Mouse (Mus musculus): ENCODE measurements around the gene 1700069L16Rik. TPM values are rescaled to one million over a fixed set of nuclear protein-coding genes. Genes with fewer than 3 reads are reported as not detected.

1700069L16Rik gene
- polyA plus RNA-seq, 1 experiment from 2014 or later: not detected

GRCm38 (mm10) chr5:113647141-113647540 is 77.4 kb downstream of the 1700069L16Rik start:
- H3K4me3 ChIP-seq: no peak overlapping the region
- 91% methylated on average over 8 of the region's 8 CpGs for WGBS

GRCm38 (mm10) chr5:113644520-113644919 is 80.1 kb downstream of the 1700069L16Rik start:
- no peaks in the 10 kb centered on the region for H3K9me3 ChIP-seq (replicated peaks)
- H3K27me3 ChIP-seq (ENCODE audit: low read depth, poor library complexity, severe bottlenecking): peaks cover 14% of the 10 kb centered on the region
- no peak for DNase-seq (ENCODE audit: low spot score)
- 85% methylated on average over 4 of the region's 4 CpGs for WGBS
- peaks cover 14% of the 10 kb centered on the region for H3K4me1 ChIP-seq
- no peak overlapping the region for H3K4me3 ChIP-seq
- H3K36me3 ChIP-seq: no peaks in the 10 kb centered on the region
- no peak overlapping the region for H3K27ac ChIP-seq (replicated peaks)

More at GRCm38 (mm10) chr5:113647141-113647540, 77.4 kb downstream of the 1700069L16Rik start:
- Histone ChIP-seq H3K4me1 (peaks cover 27% of the 10 kb centered on the region), H3K27me3 (ENCODE audit: low read depth, poor library complexity, severe bottlenecking) (peaks cover 40% of the 10 kb centered on the region), H3K27ac (replicated peaks) (no peak overlapping the region), H3K36me3 (no peaks in the 10 kb centered on the region), H3K9me3 (replicated peaks) (no peaks in the 10 kb centered on the region)
- DNase-seq (ENCODE audit: low spot score): no peak

- Histone ChIP-seq H3K36me3 (no peaks in the 10 kb centered on the region), H3K27ac (replicated peaks) (0 out of 2 replicates have a peak overlapping the region, but pooled peaks have one; percentile 23), H3K4me3 (peak overlapping the region; percentile 26; the same call in 1 of the 2 replicates), H3K9me3 (replicated peaks) (no peaks in the 10 kb centered on the region), H3K27me3 (ENCODE audit: low read depth, poor library complexity, severe bottlenecking) (peaks cover 1% of the 10 kb centered on the region; the same call in 1 of the 2 replicates), H3K4me1 (peaks cover 14% of the 10 kb centered on the region)
- peak; percentile 40 for DNase-seq (ENCODE audit: low spot score)
- 64% methylated on average over 18 of the region's 18 CpGs for whole genome bisulfite sequencing
Measured at GRCm38 (mm10) chr5:113643107-113643848, 81.3 kb downstream of the 1700069L16Rik start.

Other genes starting within 250 kb of the 1700069L16Rik start
- gene Wscd2, start 234.4 kb downstream of the 1700069L16Rik start, polyA plus RNA-seq (2016; fragmentation: Nextera tagmentation; extraction: Ambion mirVana): 9.2 and 11.8 TPM in 2 replicates
- gene Cmklr1, start 74.3 kb downstream of the 1700069L16Rik start, polyA plus RNA-seq (2016; fragmentation: Nextera tagmentation; extraction: Ambion mirVana): 0.58 and 1.1 TPM in 2 replicates
- 4.8 and 5.5 TPM in 2 replicates for gene Ficd, start 11.0 kb upstream of the 1700069L16Rik start, polyA plus RNA-seq (2016; fragmentation: Nextera tagmentation; extraction: Ambion mirVana)
- gene Sart3, start 47.7 kb upstream of the 1700069L16Rik start, polyA plus RNA-seq (2016; fragmentation: Nextera tagmentation; extraction: Ambion mirVana): 75.4 and 77.1 TPM in 2 replicates
- 109 and 111 TPM in 2 replicates for gene Iscu, start 48.0 kb upstream of the 1700069L16Rik start, polyA plus RNA-seq (2016; fragmentation: Nextera tagmentation; extraction: Ambion mirVana)
- 23.6 and 25.1 TPM in 2 replicates for gene Tmem119, start 75.7 kb upstream of the 1700069L16Rik start, polyA plus RNA-seq (2016; fragmentation: Nextera tagmentation; extraction: Ambion mirVana)
- gene Selplg, start 107.9 kb upstream of the 1700069L16Rik start, polyA plus RNA-seq (2016; fragmentation: Nextera tagmentation; extraction: Ambion mirVana): 0.77 and 1.5 TPM in 2 replicates
- 205 and 233 TPM in 2 replicates for gene Coro1c, start 184.0 kb upstream of the 1700069L16Rik start, polyA plus RNA-seq (2016; fragmentation: Nextera tagmentation; extraction: Ambion mirVana)